Mouse (Mus musculus): ENCODE measurements around the gene Ppt2.

DNA sequence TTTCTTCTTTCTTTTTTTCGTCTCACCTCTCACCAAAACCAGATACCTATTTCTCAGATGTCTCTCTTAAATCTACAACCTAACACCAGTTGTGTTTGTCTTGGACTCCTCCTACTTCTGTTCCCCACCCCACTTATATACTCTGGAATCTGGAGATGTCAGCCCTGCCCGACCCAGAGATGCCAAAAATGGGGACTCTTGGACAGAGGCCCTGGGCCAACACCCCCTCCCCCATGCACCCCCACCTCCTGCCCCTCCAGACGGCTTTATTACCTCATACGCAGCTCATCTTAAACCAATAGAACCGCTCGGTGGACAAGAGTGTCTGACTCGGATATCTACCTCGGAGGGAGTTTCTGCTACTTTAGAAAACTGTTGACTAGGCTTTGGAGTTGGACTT is 32.2 kb downstream of the Ppt2 start:
- no peak for TF ChIP-seq CTCF (IDR thresholded peaks at IDR 0.05; ENCODE audit: control insufficient read depth, insufficient read depth, insufficient read length)
- TF ChIP-seq MYOD1 (IDR thresholded peaks at IDR 0.05; ENCODE audit: control insufficient read depth, insufficient read length, low read depth), result no peak
- TF ChIP-seq MAX (IDR thresholded peaks at IDR 0.05), result no peak
- TF ChIP-seq MYOG (IDR thresholded peaks at IDR 0.05; ENCODE audit: control insufficient read depth, extremely low read depth, insufficient read length), result no peak
- TF ChIP-seq USF1 (IDR thresholded peaks at IDR 0.05; ENCODE audit: low read depth), result no peak
- TF ChIP-seq FOSL1 (IDR thresholded peaks at IDR 0.05; ENCODE audit: insufficient read depth, low read length, poor library complexity, severe bottlenecking), result no peak
- TF ChIP-seq CEBPB (IDR thresholded peaks at IDR 0.05; ENCODE audit: low read depth), result no peak

Measured in C2C12 (cell line).